Mouse (Mus musculus) T-helper 1 cell (primary cell): ENCODE measurements around the gene Gamt.

Experiments used
- in situ Hi-C: fragments of 300-600 bp; cut with MboI, MseI; formaldehyde crosslinking; loops from one replicate; pipeline ENCODE4 v1.15.1; 2025; ENCODE audit warnings: high pct_unique_total_duplicates

Gene Gamt

DNA sequence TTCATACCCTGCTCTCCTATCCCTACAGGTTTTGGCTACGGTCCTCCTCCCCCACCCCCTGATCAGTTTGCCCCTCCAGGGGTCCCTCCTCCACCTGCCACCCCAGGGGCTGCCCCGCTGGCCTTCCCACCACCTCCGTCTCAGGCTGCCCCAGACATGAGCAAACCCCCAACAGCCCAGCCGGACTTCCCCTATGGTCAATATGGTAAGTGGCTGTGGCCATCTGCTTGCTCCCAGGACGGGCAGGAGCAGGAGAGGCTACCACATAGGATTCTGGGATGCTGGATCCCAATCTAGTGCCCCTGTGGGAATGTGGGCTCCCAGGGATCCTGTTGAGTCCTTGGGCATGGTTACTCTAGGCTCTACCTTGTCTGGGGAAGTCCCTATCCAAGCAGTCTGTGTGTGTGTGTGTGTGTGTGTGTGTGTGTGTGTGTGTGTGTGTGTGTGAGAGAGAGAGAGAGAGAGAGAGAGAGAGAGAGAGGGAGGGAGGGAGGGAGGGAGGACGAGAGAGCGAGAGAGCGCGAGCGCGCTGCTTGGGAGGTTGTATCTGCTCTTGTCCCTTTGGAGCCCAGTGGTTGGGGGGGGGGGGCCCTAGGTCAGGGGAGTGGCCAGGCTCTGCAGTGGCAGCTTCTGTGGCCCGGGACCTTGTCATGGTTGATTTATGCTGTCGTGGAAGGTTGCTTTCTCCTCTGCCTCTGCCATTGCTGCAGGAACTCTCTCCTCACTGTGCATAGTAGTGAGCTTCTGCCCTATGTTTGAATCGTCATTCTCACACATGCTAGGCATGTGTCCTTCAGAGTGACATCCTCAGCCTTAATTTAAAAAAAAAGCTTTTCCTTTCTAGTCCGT is 24.6 kb upstream of the Gamt start:
- in situ Hi-C loops = no loop called here

GRCm38 (mm10) chr10:80282481-80283441 is 21.9 kb upstream of the Gamt start:
- in situ Hi-C loops = no loop called here

DNA sequence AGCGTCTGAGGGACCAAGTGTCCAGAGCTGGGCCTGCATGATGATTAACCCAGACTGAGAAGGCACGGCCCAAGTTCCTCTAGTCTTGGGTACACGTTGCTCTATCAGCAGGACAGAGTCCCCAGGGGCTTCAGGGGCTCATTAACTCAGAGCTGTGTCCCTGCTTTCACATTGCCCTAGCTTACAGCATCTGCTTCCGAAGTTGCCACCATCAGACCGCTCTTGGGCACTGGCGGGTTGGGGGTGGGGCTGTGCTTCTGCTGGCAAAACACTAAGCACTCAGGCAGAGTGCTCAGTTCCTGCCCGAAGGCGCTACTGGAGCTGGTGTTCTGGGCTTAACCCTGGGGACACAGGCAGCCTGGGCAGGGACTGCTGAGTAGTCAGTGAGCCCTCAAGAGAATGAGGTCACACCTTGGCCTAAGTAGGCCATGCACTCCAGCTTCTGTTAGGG is 21.1 kb upstream of the Gamt start:
- in situ Hi-C loops = no loop called here

DNA sequence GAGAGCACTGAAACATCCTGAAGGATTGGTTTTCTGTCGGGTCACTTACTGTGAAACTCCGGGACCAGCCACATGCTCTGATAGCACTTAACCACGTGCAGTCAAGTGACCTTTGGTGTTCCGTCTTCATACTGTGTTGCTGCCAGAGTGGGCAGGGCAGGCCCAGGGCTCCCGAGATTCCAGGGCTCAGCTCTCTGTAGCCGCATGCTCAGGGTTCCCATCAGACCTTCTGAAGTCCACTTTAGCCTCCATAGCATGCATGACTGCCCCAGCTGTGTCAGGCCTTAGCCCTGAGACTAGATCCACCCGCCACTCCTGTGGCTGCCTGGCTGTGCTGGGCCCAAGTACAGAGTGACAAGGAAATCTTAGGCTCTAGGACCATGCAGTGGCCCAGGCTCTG is 20.5 kb upstream of the Gamt start:
- in situ Hi-C loops = no loop called here

DNA sequence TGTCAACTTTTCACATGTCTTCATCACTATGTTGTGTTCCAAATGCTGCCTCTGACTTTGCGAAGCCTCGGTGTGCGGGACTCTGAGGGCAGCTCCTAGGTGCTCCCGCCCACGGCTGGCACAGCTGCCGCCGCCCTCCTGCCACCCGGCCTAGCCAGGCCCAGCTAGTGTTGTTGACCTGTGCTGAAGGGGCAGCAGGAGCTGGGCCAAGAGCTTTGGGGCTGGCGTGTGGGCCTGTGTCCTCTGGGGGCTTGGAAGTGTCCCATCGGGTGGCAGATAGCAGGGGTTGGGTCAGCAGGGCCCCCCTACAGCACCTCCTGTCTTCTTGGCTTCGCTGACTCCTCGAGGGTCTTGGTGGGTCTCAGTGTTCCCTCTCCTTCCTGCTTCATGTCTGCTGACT is 18.5 kb upstream of the Gamt start:
- in situ Hi-C loops = no loop called here

GRCm38 (mm10) chr10:80278390-80278789 is 17.6 kb upstream of the Gamt start:
- in situ Hi-C loops = no loop called here

DNA sequence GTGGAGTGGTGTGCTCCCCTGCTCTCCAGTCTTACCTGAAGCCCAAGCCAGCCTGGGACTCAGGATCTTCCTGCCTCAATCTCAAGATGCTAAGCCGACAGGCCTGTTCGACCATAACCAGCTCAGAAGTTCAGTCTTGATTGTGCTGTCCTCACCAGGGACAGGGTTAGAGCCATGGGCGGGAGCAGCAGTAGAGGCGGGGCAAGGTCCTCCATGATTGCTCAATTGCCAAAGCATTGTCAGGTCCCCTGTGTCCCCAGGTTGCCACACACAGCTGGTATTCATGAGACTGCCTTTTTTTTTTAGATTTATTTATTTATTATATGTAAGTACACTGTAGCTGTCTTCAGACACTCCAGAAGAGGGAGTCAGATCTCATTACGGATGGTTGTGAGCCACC is 15.4 kb upstream of the Gamt start:
- in situ Hi-C loops = no loop called here

GRCm38 (mm10) chr10:80273847-80274246 is 13.0 kb upstream of the Gamt start:
- in situ Hi-C loops = no loop called here

GRCm38 (mm10) chr10:80271870-80272585 is 11.2 kb upstream of the Gamt start:
- in situ Hi-C loops = no loop called here

DNA sequence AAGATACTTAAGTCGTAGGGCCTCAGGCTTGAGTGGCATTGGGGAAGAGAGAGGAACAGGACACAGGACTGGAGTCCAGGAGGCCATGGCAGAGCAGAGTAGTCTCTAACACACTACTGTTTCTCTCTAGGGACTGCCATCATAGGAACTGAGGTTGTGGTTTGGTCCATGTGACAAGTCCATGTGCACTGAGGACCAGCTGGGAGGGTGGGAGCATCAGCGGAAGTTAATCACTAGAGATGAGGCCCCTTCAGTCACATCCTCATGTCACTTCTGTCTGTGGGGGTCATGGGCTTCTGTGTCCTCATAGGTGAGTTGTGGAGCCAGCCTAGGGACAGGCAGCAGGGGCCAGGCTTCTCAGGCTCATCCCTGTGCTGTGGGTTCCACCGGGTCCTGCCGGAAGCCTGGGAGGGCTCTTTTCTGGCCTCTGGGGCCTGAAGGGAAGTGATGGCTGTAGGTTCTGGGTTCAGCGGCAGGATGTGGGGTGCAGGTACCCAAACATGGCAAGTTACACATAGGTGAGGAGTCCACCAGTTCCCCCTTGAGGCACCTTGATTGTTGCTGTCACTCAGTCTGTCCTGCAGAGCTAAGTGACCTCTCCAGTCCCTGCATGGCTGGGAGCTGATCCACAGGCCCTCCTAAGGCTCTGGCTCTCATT is 10.5 kb upstream of the Gamt start:
- in situ Hi-C loops = no loop called here

- in situ Hi-C loops = no loop called here
Measured at GRCm38 (mm10) chr10:80270734-80271181, 9.9 kb upstream of the Gamt start.

GRCm38 (mm10) chr10:80270099-80270498 is 9.3 kb upstream of the Gamt start:
- in situ Hi-C loops = no loop called here

- in situ Hi-C loops = no loop called here
Measured at GRCm38 (mm10) chr10:80265149-80265486, 4.3 kb upstream of the Gamt start.

DNA sequence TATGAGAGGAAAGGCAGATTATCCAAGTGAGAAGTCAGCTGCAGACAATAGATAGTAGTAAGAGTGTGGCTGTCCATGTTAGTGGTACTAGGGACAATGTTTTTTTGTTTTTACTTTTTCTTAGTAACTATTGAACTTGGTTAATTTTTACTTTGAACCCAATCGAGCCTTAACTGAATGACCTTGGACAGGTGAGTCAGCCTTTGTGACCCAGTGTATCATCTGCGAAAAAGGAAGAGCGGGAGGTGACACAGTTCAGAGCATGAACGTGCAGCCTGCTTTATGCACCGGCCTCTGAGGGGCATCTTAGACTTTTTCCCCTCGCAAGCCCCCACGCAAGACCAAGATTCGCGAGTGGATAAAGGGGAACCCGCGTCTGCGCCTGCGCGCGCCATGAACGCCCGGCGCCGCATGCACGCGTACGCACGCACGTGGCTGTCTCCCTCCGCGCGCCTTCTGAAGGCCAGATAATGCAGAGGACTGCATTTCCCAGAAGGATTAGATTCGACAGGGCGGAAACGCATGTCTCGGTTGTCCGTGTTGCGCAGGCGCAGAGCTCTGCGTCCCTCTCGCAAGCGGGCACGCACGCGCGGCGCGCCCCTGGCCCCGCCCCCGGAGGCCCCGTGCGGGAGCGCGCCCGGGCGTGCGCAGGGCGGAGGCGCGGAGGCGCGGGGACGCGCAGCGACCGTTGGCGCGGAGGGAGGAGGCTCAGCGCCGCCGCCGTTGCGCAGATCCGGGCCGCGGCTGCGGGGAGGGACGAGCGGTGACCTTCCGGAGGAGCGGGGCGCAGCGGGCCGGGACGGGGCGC is 3.7 kb upstream of the Gamt start:
- in situ Hi-C loops = no loop called here

DNA sequence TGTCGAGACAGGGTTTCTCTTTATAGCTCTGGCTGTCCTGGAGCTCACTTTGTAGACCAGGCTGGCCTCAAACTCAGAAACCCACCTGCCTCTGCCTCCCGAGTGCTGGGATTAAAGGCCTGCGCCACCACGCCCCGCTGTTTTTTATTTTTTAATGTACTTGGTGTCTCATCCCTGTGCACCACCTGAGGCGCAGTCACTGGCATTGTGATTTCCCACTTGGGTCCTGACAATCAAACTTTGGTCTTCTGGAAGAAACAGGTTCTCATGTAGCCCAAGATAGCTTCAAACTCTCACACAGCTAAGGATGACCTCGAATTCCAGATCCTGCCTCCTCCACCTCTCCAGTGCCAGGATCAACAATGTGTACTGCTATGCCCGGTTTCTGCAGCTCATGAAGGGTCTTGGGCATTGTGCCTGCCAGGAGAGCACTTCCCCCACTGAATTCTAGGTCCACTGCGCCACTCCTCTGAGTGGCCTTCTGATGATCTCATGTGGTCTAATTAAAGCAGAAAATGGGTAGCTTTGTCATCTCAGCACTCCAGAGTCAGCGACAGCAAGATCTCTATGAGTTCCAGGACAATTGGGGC is 2.1 kb upstream of the Gamt start:
- in situ Hi-C loops = no loop called here

DNA sequence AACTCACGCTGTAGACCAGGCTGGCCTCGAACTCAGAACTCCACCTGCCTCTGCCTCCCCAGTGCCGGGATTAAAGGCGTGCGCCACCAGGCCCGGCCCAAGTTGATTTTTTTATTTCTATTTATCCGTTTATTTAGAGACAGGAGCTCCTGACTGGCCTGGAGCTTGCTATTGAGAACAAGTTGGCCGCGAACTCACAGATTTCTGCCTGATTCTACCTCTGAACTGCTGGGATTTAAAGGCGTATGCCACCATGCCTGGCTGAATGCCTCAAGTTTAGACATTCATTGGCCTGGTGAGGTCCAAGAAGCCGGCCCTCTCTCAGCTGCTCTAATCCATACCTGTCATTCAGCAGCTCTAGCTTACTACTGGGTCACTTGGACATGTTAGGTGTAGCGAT is 1.4 kb upstream of the Gamt start:
- in situ Hi-C loops = no loop called here

DNA sequence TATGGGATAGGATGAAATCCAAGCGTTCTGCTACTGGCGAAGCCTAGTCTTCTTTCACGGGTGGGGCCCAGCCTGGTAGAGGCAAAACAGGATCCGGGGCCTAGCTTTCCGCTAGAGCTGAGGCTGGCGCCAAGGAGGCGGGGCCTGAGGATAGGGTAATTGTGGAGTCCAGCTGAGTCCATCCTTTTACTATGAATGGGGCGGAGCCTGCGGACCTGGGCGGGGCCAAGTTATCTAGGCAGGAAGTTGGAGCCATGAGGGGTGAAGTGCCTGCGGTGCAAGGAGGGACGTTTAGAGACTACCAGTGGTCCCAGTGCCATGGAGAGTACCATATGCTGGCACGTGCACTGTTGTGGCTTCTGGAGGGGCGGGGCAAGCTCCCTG is 765 bp upstream of the Gamt start:
- in situ Hi-C loops = no loop called here

DNA sequence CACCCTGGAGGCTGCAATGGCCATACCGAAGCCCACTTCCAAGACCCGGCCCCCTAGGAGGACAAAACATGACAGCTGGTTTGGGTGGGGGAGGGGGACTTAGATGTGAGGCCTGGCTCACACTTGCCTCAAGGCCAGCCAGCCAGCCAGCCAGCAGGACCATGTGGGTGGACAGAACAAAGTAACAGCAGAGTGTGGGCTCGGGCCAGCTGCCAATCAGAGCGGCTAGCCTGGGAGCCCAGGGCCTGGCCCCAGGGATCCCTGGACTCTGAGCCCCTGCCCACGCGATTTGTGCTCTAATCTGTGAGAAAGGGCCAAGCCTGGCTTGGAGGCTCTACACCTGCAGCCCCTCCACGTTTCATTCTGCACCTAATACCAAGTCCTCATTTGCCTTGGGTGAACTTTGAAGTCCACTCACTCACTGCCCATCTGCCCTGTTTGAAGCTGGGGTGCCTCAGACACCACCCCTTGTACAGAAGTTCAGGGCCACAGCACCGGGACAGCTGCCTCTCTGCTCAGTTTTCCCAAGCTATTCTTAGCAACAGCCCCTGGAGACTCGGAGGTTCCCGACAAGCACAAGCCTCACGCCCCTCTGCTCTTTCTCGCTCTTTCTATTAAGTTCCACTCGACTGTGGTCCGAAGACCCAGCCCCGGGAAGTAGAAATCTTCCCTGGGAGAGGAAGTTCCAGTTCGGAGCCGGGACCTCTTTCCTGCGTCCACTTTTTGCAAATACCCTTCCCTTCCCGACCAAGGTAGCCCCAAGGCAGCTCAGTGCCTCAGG is 761 bp downstream of the Gamt start:
- in situ Hi-C loops = no loop called here

GRCm38 (mm10) chr10:80259463-80259805 is 1.4 kb downstream of the Gamt start:
- in situ Hi-C loops = no loop called here
